Mouse (Mus musculus) testis, adult 2 months (tissue): ENCODE results near the gene Nf1. TPM values are rescaled to one million over a fixed set of nuclear protein-coding genes. Genes with fewer than 3 reads are reported as not detected.

Experiments used
- H3K27ac ChIP-seq: fragments of 200-500 bp; 2 replicates; pipeline ENCODE4 v1.5.1; 2012; ENCODE audit warnings: low read depth, low read length; ENCODE audit not compliant: control insufficient read depth, insufficient read depth
- H3K27me3 ChIP-seq: fragments of 200-500 bp; 2 replicates; pipeline ENCODE4 v1.6.1; 2012; ENCODE audit warnings: mild to moderate bottlenecking, low read length, moderate library complexity; ENCODE audit not compliant: control insufficient read depth, insufficient read depth
- H3K36me3 ChIP-seq: fragments of 200-500 bp; 2 replicates; pipeline ENCODE4 v1.6.1; 2012; ENCODE audit warnings: mild to moderate bottlenecking, low read length; ENCODE audit not compliant: control insufficient read depth, insufficient read depth
- H3K4me1 ChIP-seq: fragments of 200-500 bp; 2 replicates; pipeline ENCODE4 v1.6.1; 2012; ENCODE audit warnings: low read length; ENCODE audit not compliant: control insufficient read depth, insufficient read depth
- H3K4me3 ChIP-seq: fragments of 200-500 bp; 2 replicates; pipeline ENCODE4 v1.5.1; 2012; ENCODE audit warnings: low read depth, mild to moderate bottlenecking, low read length, moderate library complexity, mixed read lengths; ENCODE audit not compliant: control insufficient read depth
- CTCF ChIP-seq: fragments of 200-500 bp; IDR thresholded peaks from 2 replicates; pipeline ENCODE4 v1.5.1; 2012; ENCODE audit warnings: low read depth, mild to moderate bottlenecking, inconsistent platforms, low read length, moderate library complexity; ENCODE audit not compliant: control insufficient read depth, insufficient read depth, insufficient replicate concordance
- POLR2A ChIP-seq: fragments of 200-500 bp; IDR thresholded peaks from 2 replicates; pipeline ENCODE4 v1.6.1; 2012; ENCODE audit warnings: low read depth, mild to moderate bottlenecking, inconsistent platforms, low read length, moderate library complexity; ENCODE audit not compliant: control insufficient read depth
- polyA plus RNA-seq: library from polyadenylated mRNA; depleted of rRNA; stranded (reverse); fragments of >200 nt; gene quantifications from 2 replicates; pipeline ENCODE4 v1.2.3, GENCODE M21; 2012

The Nf1 gene
- polyA plus RNA-seq, 1 experiment: 29.3 TPM

- H3K36me3 ChIP-seq: peaks cover under 1% of the 10 kb centered on the region
Observed at GRCm38 (mm10) chr11:79552622-79553021, 213.1 kb downstream of the Nf1 start.

GRCm38 (mm10) chr11:79560536-79560935 is 221.0 kb downstream of the Nf1 start:
- TF ChIP-seq POLR2A (no peak), CTCF (no peak)
- Histone ChIP-seq H3K4me3 (no peak overlapping the region), H3K4me1 (no peaks in the 10 kb centered on the region), H3K36me3 (no peaks in the 10 kb centered on the region; the same call in 1 of the 2 replicates), H3K27ac (no peak overlapping the region), H3K27me3 (no peaks in the 10 kb centered on the region)

More at GRCm38 (mm10) chr11:79552622-79553021, 213.1 kb downstream of the Nf1 start:
- no peak for TF ChIP-seq CTCF
- TF ChIP-seq POLR2A: no peak
- Histone ChIP-seq H3K4me1 (no peaks in the 10 kb centered on the region), H3K4me3 (no peak overlapping the region), H3K27me3 (no peaks in the 10 kb centered on the region), H3K27ac (no peak overlapping the region)

GRCm38 (mm10) chr11:79563493-79563892 is 224.0 kb downstream of the Nf1 start:
- TF ChIP-seq CTCF: no peak
- TF ChIP-seq POLR2A: no peak
- Histone ChIP-seq H3K4me1 (no peaks in the 10 kb centered on the region), H3K36me3 (no peaks in the 10 kb centered on the region; the same call in 1 of the 2 replicates), H3K27me3 (no peaks in the 10 kb centered on the region), H3K27ac (no peak overlapping the region), H3K4me3 (no peak overlapping the region)

GRCm38 (mm10) chr11:79566947-79567346 is 227.5 kb downstream of the Nf1 start:
- TF ChIP-seq CTCF (no peak), POLR2A (no peak)

GRCm38 (mm10) chr11:79568197-79568911 is 228.9 kb downstream of the Nf1 start:
- no peak for TF ChIP-seq POLR2A
- no peak for TF ChIP-seq CTCF
- no peak overlapping the region for H3K4me3 ChIP-seq
- peaks cover 3% of the 10 kb centered on the region for H3K36me3 ChIP-seq
- H3K27ac ChIP-seq: no peak overlapping the region
- H3K27me3 ChIP-seq: no peaks in the 10 kb centered on the region
- no peaks in the 10 kb centered on the region for H3K4me1 ChIP-seq

More at GRCm38 (mm10) chr11:79566947-79567346, 227.5 kb downstream of the Nf1 start:
- Histone ChIP-seq H3K4me1 (no peaks in the 10 kb centered on the region), H3K36me3 (peaks cover 3% of the 10 kb centered on the region), H3K27ac (no peak overlapping the region), H3K4me3 (no peak overlapping the region), H3K27me3 (no peaks in the 10 kb centered on the region)

- H3K27ac ChIP-seq: no peak overlapping the region
- no peaks in the 10 kb centered on the region for H3K4me1 ChIP-seq
- no peak for TF ChIP-seq POLR2A
- TF ChIP-seq CTCF: no peak
- no peaks in the 10 kb centered on the region for H3K27me3 ChIP-seq
- peaks cover 3% of the 10 kb centered on the region for H3K36me3 ChIP-seq
- H3K4me3 ChIP-seq: no peak overlapping the region
Observed at GRCm38 (mm10) chr11:79570319-79570718, 230.8 kb downstream of the Nf1 start.

GRCm38 (mm10) chr11:79573836-79574235 is 234.3 kb downstream of the Nf1 start:
- TF ChIP-seq POLR2A (no peak), CTCF (no peak)
- H3K27me3 ChIP-seq: no peaks in the 10 kb centered on the region
- H3K27ac ChIP-seq: no peak overlapping the region
- H3K4me3 ChIP-seq: no peak overlapping the region
- no peaks in the 10 kb centered on the region for H3K4me1 ChIP-seq
- peaks cover 1% of the 10 kb centered on the region for H3K36me3 ChIP-seq
